Comparison of ENCODE assay signal across 18 mouse cellular contexts in the genomic region with DNA sequence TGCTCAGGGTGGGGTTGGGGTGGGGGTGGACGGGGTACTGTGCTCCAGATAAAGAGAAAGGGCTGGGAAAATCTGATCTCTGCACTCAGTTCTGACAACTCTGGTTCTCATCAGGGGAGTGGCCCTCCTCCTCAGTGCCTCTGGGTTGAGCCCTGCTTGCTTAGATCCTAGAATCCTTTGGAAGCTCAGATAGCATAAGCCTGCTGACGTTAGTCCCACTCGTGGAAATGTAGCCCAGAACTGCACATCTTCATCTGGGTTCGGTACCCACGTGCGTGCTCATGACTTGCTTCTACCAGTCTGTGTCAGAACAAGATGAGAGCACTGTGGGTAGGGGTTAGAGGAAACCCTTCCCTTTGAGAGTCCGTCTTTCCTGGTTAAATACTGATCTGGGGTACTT.
DNase-seq lines count a peak whose midpoint lies in the region; ATAC-seq lines count a peak whose summit lies in the region.
"Had no signal": no experiment of that assay in that cellular context is flagged by ENCODE, and none has a peak within 500 bp of the region (broad histone marks: within the 10 kb centered on the region; RNA-seq: fewer than 3 reads in every experiment).

No protein-coding gene starts in this region.

- H3K27ac ChIP-seq in hindbrain, embryonic 15.5 days (replicated peaks) = no peak overlapping the region
- H3K27ac ChIP-seq in hindbrain, embryonic 14.5 days = no peak overlapping the region
- H3K27ac ChIP-seq in neural tube, embryonic 11.5 days (ENCODE audit: low read depth, low read length) = no peak overlapping the region
- no peak overlapping the region for H3K27ac ChIP-seq in neural tube, embryonic 15.5 days (replicated peaks)
- H3K27ac ChIP-seq: hindbrain, embryonic 13.5 days; kidney, postnatal 0 days; liver, embryonic 14.5 days had no signal

- no peak for DNase-seq in hindbrain, embryonic 14.5 days (ENCODE audit: low spot score)
- no peak for DNase-seq in neural tube, embryonic 11.5 days (ENCODE audit: low spot score)
- peak; percentile 20 for DNase-seq in naive thymus-derived CD4-positive, alpha-beta T cell, adult 2 months (ENCODE audit: low read depth)
- no peak for DNase-seq in kidney, adult 11 months
- no peak for DNase-seq in natural killer cell, adult 2 months (ENCODE audit: low spot score in 2 of 2)
- DNase-seq: adrenal gland, adult 8-10 months; gastrocnemius, postnatal 14 days; heart, postnatal 14 days; kidney, postnatal 4 days; layer of hippocampus, postnatal 36 days; liver; right cerebral cortex, adult 18-20 months had no signal

- ATAC-seq in hindbrain, embryonic 15.5 days (ENCODE audit: low FRiP score, low read depth) = peak; percentile 23; the same call in 1 of the 2 replicates
- ATAC-seq in hindbrain, embryonic 14.5 days (ENCODE audit: low FRiP score) = no peak
- peak; percentile 26; the same call in 1 of the 2 replicates for ATAC-seq in neural tube, embryonic 11.5 days (ENCODE audit: insufficient read depth, low FRiP score, low TSS enrichment)
- ATAC-seq in neural tube, embryonic 15.5 days (ENCODE audit: low FRiP score) = no peak

- no peak overlapping the region for H3K4me2 ChIP-seq in hindbrain, embryonic 15.5 days
- H3K4me2 ChIP-seq in hindbrain, embryonic 14.5 days (replicated peaks) = no peak overlapping the region
- H3K4me2 ChIP-seq in neural tube, embryonic 11.5 days (ENCODE audit: low read depth) = no peak overlapping the region
- H3K4me2 ChIP-seq in neural tube, embryonic 15.5 days = no peak overlapping the region

- H3K27me3 ChIP-seq in hindbrain, embryonic 15.5 days = no peaks in the 10 kb centered on the region
- H3K27me3 ChIP-seq in hindbrain, embryonic 14.5 days (ENCODE audit: control insufficient read depth, insufficient read depth, low read length) = no peaks in the 10 kb centered on the region
- H3K27me3 ChIP-seq in neural tube, embryonic 11.5 days (ENCODE audit: control insufficient read depth, insufficient read depth, low read length) = no peaks in the 10 kb centered on the region
- no peaks in the 10 kb centered on the region for H3K27me3 ChIP-seq in neural tube, embryonic 15.5 days (replicated peaks)
- H3K27me3 ChIP-seq: hindbrain, embryonic 13.5 days had no signal

- WGBS in hindbrain, embryonic 15.5 days = 81% methylated on average over 7 of the region's 7 CpGs
- 83% methylated on average over 7 of the region's 7 CpGs for WGBS in hindbrain, embryonic 14.5 days
- 82% methylated on average over 7 of the region's 7 CpGs for WGBS in neural tube, embryonic 11.5 days
- 78% methylated on average over 7 of the region's 7 CpGs for WGBS in neural tube, embryonic 15.5 days

- H3K4me3 ChIP-seq in hindbrain, embryonic 15.5 days = no peak overlapping the region
- H3K4me3 ChIP-seq in hindbrain, embryonic 14.5 days (replicated peaks; ENCODE audit: low read length) = no peak overlapping the region
- no peak overlapping the region for H3K4me3 ChIP-seq in neural tube, embryonic 11.5 days (ENCODE audit: low read depth, low read length)
- no peak overlapping the region for H3K4me3 ChIP-seq in neural tube, embryonic 15.5 days (replicated peaks)
- H3K4me3 ChIP-seq: hindbrain, embryonic 13.5 days had no signal

- no peak overlapping the region for H3K9ac ChIP-seq in hindbrain, embryonic 15.5 days
- H3K9ac ChIP-seq in hindbrain, embryonic 14.5 days = no peak overlapping the region; the same call in 1 of the 2 replicates
- H3K9ac ChIP-seq in neural tube, embryonic 11.5 days (ENCODE audit: low read length) = no peak overlapping the region
- H3K9ac ChIP-seq in neural tube, embryonic 15.5 days (replicated peaks) = no peak overlapping the region
- H3K9ac ChIP-seq: liver, embryonic 14.5 days had no signal

- peaks cover 6% of the 10 kb centered on the region for H3K4me1 ChIP-seq in hindbrain, embryonic 15.5 days (replicated peaks)
- peaks cover 13% of the 10 kb centered on the region; the same call in 1 of the 2 replicates for H3K4me1 ChIP-seq in hindbrain, embryonic 14.5 days (replicated peaks; ENCODE audit: control insufficient read depth, insufficient read depth, low read length)
- no peaks in the 10 kb centered on the region; the same call in 1 of the 2 replicates for H3K4me1 ChIP-seq in neural tube, embryonic 11.5 days (ENCODE audit: control insufficient read depth, insufficient read depth, low read length)
- peaks cover 19% of the 10 kb centered on the region for H3K4me1 ChIP-seq in neural tube, embryonic 15.5 days

- no peaks in the 10 kb centered on the region for H3K36me3 ChIP-seq in hindbrain, embryonic 15.5 days
- H3K36me3 ChIP-seq in hindbrain, embryonic 14.5 days (replicated peaks; ENCODE audit: control insufficient read depth, insufficient read depth) = no peaks in the 10 kb centered on the region
- H3K36me3 ChIP-seq in neural tube, embryonic 11.5 days (ENCODE audit: control insufficient read depth, insufficient read depth, low read length) = no peaks in the 10 kb centered on the region
- no peaks in the 10 kb centered on the region for H3K36me3 ChIP-seq in neural tube, embryonic 15.5 days
- H3K36me3 ChIP-seq: G1E; hindbrain, embryonic 13.5 days had no signal

- H3K9me3 ChIP-seq in hindbrain, embryonic 15.5 days = no peaks in the 10 kb centered on the region
- H3K9me3 ChIP-seq in hindbrain, embryonic 14.5 days (ENCODE audit: control insufficient read depth, low read length) = no peaks in the 10 kb centered on the region
- H3K9me3 ChIP-seq in neural tube, embryonic 11.5 days (ENCODE audit: control insufficient read depth, low read length) = no peaks in the 10 kb centered on the region
- H3K9me3 ChIP-seq in neural tube, embryonic 15.5 days (replicated peaks) = no peaks in the 10 kb centered on the region
- H3K9me3 ChIP-seq: G1E; hindbrain, embryonic 13.5 days had no signal

Comparison
In these comparisons a context has a peak if more than half of its experiments do, and no peak if none do; other contexts are left out.
1. ATAC-seq: peak in hindbrain, embryonic 15.5 days (single experiment) and neural tube, embryonic 11.5 days (single experiment); none in hindbrain, embryonic 14.5 days (single experiment) and neural tube, embryonic 15.5 days (single experiment).